Mouse (Mus musculus): Measurements from ENCODE around the gene Vav2.

GRCm38 (mm10) chr2:27404375-27405093 lies 22.3 kb downstream of the Vav2 start:
- TF ChIP-seq GATA1 (IDR thresholded peaks at IDR 0.05; ENCODE audit: borderline replicate concordance, low read length) (no peak), CTCF (IDR thresholded peaks at IDR 0.05; ENCODE audit: low read depth, low read length) (no peak), TAL1 (conservative IDR thresholded peaks at IDR 0.05; ENCODE audit: low read depth, low read length) (no peak), GATA2 (IDR thresholded peaks at IDR 0.05; ENCODE audit: borderline replicate concordance, low read depth, low read length) (no peak)
